Mouse (Mus musculus) spleen, adult 2 months (tissue): ENCODE measurements around the gene Uba6.

ENCODE experiments used
- CTCF ChIP-seq: fragments of 200-500 bp; IDR thresholded peaks from 2 replicates; pipeline ENCODE4 v1.5.1; 2011; ENCODE audit warnings: mild to moderate bottlenecking, inconsistent platforms; ENCODE audit not compliant: insufficient read depth, insufficient read length, insufficient replicate concordance; ENCODE audit errors: extremely low read depth
- POLR2A ChIP-seq: fragments of 200-500 bp; IDR thresholded peaks from 2 replicates; pipeline ENCODE4 v1.6.1; 2011; ENCODE audit warnings: low read depth, low read length, inconsistent platforms

- peak; percentile 29; the same call in 1 of the 2 replicates for TF ChIP-seq POLR2A
- TF ChIP-seq CTCF, result no peak
Measured at GRCm38 (mm10) chr5:86065101-86065875, 107.3 kb downstream of the Uba6 start, which contains the start of gene Cenpc1.
